Mouse (Mus musculus): ENCODE data around the gene Dnase1l3. TPM values are rescaled to one million over a fixed set of nuclear protein-coding genes. Genes with fewer than 3 reads are reported as not detected.

Dnase1l3 gene
- polyA plus RNA-seq, 1 experiment, result 14.2 TPM

DNA sequence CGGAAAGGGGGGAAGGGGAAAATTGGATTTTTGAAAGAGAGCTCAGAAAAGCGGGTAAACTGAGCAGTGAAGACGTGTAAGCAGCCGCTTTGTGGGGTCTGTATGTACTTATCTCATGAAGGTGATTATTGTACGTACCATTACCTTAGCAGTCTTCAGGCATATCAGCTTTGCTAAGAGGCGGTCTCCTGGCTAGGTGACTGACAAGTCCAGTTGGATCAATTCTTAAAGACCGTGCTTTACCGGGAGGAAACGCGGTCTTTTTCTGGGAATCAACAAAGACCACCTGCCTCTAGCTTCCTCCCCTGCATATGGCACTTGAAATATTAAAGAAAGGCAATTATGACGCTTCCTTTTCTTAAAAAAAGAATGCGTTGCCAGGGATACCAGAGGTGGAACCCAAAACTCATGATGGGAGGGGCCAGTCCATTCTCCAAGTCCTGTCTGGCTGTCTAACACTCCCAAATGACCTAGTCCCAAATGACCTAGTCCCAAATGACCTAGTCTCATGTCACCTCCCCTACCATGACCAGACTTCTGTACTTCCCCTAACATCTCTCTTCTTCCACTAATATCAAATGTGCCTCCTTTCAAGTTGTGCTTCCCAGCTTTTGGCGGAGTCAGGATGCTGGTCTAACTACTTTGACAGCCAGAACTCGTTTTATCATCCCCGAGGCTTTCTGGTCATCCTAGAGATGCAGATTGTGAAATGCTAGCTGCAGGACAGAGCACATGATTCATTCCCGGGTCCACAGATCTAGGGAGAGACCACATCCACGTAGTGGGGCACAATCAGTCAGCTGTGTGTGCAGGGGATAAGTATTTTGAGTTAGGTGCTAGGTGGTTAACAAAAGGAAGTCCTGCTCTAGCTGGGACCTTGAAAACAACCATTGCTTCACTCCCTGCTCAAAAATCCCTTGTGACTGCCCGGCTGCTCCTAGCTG, 9.6 kb upstream of the Dnase1l3 start:
- 43% methylated on average over 18 of the region's 18 CpGs for WGBS
- H3K27ac ChIP-seq (ENCODE audit: insufficient read depth, low read depth, low read length), result no peak overlapping the region
- TF ChIP-seq CTCF (IDR thresholded peaks at IDR 0.05; ENCODE audit: extremely low read depth, insufficient read length, insufficient replicate concordance, low read depth, low read length) (no peak), POLR2A (IDR thresholded peaks at IDR 0.05; ENCODE audit: low read depth, low read length) (no peak)

DNA sequence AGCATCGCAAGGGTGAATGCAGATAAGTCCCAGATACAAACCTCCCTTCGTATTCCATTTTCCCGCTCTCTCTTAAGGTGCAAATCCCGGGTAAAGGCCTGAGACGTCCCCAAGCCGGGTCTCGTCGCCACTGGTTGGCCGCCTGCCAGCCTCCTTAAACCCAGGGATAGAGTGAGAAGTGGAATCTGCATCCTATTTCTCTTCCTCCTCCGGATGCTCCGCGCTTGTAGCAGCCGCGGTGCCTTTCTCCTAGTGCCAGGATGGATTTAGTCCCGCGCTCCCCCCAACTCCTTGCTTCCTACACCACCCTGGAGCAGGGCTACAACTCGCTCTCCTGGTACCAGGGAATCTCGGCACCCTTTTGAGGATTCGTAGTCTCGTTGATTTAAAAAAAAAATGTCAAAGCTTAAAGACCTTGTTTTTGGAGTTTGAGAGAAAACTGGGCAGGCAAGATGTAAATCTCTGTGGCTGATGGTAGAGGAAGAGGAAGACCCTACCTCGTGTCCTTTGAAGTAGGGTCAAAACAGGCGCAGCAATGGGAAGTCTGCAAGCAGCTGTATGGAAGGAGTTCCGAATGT, 8.8 kb upstream of the Dnase1l3 start:
- WGBS, result under 1% methylated on average over 23 of the region's 23 CpGs
- H3K36me3 ChIP-seq (ENCODE audit: control insufficient read depth, insufficient read depth, low read length), result no peaks in the 10 kb centered on the region
- H3K4me3 ChIP-seq (ENCODE audit: low read depth, low read length), result peak overlapping the region; percentile 94
- H3K4me1 ChIP-seq (ENCODE audit: control insufficient read depth, insufficient read depth, insufficient read length, low read length), result peaks cover 4% of the 10 kb centered on the region; the same call in 1 of the 2 replicates
- no peaks in the 10 kb centered on the region for H3K27me3 ChIP-seq (ENCODE audit: control insufficient read depth, insufficient read depth, low read length)
- no peak for TF ChIP-seq CTCF (IDR thresholded peaks at IDR 0.05; ENCODE audit: extremely low read depth, insufficient read length, insufficient replicate concordance, low read depth, low read length)
- H3K27ac ChIP-seq (ENCODE audit: insufficient read depth, low read depth, low read length), result no peak overlapping the region

More for the DNA sequence above, 9.6 kb upstream of the Dnase1l3 start:
- no peaks in the 10 kb centered on the region for H3K36me3 ChIP-seq (ENCODE audit: control insufficient read depth, insufficient read depth, low read length)
- no peaks in the 10 kb centered on the region for H3K27me3 ChIP-seq (ENCODE audit: control insufficient read depth, insufficient read depth, low read length)
- peak overlapping the region; percentile 94 for H3K4me3 ChIP-seq (ENCODE audit: low read depth, low read length)
- peaks cover 4% of the 10 kb centered on the region; the same call in 1 of the 2 replicates for H3K4me1 ChIP-seq (ENCODE audit: control insufficient read depth, insufficient read depth, insufficient read length, low read length)

DNA sequence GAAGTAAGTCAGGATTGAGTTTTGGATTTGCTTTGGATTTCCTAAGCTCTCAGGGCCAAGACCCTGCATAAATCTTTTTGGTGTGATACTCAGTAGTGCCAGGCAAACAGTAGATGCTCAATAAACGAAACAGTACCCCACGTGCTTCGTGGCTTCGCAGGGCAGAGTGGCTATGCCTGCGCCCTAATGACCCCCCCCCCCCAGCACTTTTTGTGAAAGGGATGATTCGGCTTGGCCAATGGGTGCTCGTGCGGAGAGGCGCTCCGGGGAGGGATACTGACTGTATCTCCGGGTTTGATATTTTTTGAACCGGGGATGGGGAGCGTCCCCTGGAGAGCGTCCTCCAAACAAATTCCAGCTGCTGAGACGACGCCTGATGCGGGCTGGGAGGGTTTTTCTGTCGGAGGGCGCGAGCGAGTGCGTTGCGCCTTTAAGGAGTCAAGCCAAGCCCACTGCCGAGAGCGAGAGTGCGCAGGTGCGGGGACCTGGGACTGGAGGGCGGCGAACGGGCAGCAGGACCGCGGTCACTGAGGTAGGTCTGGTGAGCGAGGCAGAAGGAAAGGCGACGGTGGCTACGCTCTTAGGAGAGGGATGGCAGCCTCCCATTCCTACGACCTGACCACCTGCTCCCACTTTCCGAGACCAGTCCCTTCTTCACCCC, 8.2 kb upstream of the Dnase1l3 start, which contains the start of gene Abhd6:
Gene Abhd6 (plus strand): TSS at position 471 of the 661 bp plus-strand sequence.
- Histone ChIP-seq H3K4me1 (ENCODE audit: control insufficient read depth, insufficient read depth, insufficient read length, low read length) (peaks cover 4% of the 10 kb centered on the region; the same call in 1 of the 2 replicates), H3K4me3 (ENCODE audit: low read depth, low read length) (peak within 1 kb of the TSS; percentile 94), H3K27ac (ENCODE audit: insufficient read depth, low read depth, low read length) (no peak within 1 kb of the TSS), H3K27me3 (ENCODE audit: control insufficient read depth, insufficient read depth, low read length) (no peaks in the 10 kb centered on the region), H3K36me3 (ENCODE audit: control insufficient read depth, insufficient read depth, low read length) (no peaks in the 10 kb centered on the region)
- WGBS, result 2% methylated on average over 38 of the region's 38 CpGs
- TF ChIP-seq POLR2A (IDR thresholded peaks at IDR 0.05; ENCODE audit: low read depth, low read length) (peak; percentile 59; the same call in 1 of the 2 replicates), CTCF (IDR thresholded peaks at IDR 0.05; ENCODE audit: extremely low read depth, insufficient read length, insufficient replicate concordance, low read depth, low read length) (no peak)

DNA sequence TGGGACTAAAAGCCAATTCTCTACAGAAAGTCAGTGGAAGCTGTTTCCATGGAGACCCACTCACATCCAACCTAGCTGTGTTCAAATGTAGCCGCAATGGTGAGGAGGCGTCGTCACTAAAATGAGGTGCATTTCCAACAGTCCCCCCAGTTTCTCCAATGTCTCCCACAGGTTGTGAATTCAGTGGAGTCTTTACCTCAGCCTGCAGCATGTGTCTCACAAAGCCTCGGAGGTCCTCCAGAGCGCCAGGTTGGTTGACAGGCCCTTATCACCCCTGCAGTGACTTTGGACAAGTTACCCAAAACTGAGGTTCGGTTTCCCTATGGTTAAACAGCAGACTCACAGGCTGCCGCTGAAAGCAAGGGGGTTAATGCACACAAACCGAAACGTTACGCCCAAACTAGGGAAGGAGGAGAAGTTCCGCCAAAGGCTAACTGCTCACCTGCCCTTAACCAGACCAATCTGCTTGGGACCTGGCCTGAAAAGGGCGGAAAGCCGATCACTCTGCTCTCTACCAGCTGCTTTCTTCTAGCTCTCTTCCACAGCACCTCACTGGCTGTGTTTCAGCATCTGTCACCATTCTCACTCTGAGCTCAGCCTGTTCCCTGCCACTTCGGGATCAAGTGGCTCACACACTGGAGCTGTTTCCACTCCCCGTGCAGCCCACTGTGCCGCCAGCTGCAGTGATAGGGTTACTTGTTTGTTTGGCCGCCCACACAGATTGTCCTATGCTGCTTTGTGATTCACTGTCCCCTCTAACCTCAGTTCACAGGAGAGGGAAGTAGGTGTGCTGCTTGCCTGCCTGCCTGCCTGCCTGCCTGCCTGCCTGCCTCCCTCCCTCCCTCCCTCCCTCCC, 6.7 kb upstream of the Dnase1l3 start:
- Histone ChIP-seq H3K27ac (ENCODE audit: insufficient read depth, low read depth, low read length) (no peak overlapping the region), H3K4me3 (ENCODE audit: low read depth, low read length) (no peak overlapping the region), H3K36me3 (ENCODE audit: control insufficient read depth, insufficient read depth, low read length) (no peaks in the 10 kb centered on the region), H3K4me1 (ENCODE audit: control insufficient read depth, insufficient read depth, insufficient read length, low read length) (peaks cover 4% of the 10 kb centered on the region; the same call in 1 of the 2 replicates), H3K27me3 (ENCODE audit: control insufficient read depth, insufficient read depth, low read length) (no peaks in the 10 kb centered on the region)
- 54% methylated on average over 17 of the region's 17 CpGs for WGBS
- TF ChIP-seq POLR2A (IDR thresholded peaks at IDR 0.05; ENCODE audit: low read depth, low read length), result no peak
- TF ChIP-seq CTCF (IDR thresholded peaks at IDR 0.05; ENCODE audit: extremely low read depth, insufficient read length, insufficient replicate concordance, low read depth, low read length), result no peak

DNA sequence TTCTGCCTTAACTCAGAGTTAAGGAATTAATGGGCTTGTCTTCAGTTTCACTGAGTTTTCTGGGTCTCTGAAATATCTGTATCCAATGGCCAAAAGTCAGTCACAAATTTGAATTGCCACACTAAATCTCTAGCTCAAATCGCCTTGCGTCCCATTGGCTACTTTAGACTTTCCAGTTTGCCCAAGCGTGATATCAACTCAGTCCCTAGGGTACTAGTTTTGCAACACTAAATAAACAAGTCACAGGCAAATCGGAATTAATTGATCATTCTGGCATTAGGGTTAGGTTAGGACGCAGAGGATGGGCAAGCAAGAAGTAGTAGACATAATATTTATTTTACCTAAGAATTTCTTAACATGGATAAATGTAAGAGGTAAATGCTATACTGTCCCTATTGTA, 5.9 kb upstream of the Dnase1l3 start:
- Histone ChIP-seq H3K4me1 (ENCODE audit: control insufficient read depth, insufficient read depth, insufficient read length, low read length) (peaks cover 4% of the 10 kb centered on the region; the same call in 1 of the 2 replicates), H3K4me3 (ENCODE audit: low read depth, low read length) (no peak overlapping the region), H3K36me3 (ENCODE audit: control insufficient read depth, insufficient read depth, low read length) (no peaks in the 10 kb centered on the region), H3K27ac (ENCODE audit: insufficient read depth, low read depth, low read length) (no peak overlapping the region), H3K27me3 (ENCODE audit: control insufficient read depth, insufficient read depth, low read length) (no peaks in the 10 kb centered on the region; the same call in 1 of the 2 replicates)
- TF ChIP-seq CTCF (IDR thresholded peaks at IDR 0.05; ENCODE audit: extremely low read depth, insufficient read length, insufficient replicate concordance, low read depth, low read length), result no peak
- no peak for TF ChIP-seq POLR2A (IDR thresholded peaks at IDR 0.05; ENCODE audit: low read depth, low read length)
- 84% methylated on average over 5 of the region's 5 CpGs for WGBS

DNA sequence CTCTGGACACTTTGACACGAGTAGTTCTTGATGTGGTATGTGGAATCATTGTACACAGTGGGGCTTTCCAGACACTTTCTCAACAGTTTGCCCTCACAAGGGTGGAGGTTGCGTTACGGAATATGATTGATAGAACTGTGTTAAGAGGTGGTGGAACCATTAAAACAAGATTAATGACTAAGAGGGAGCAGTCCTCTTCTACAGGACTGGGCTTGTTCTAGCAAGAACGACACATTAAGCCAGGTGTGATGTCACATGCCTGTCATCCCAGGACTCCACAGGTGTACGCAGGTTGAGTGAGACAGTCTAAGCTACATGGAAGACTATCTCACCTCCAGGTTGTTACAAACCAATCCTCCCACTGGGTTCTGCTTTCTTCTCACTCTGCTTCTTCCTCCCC, 5.1 kb upstream of the Dnase1l3 start:
- TF ChIP-seq CTCF (IDR thresholded peaks at IDR 0.05; ENCODE audit: extremely low read depth, insufficient read length, insufficient replicate concordance, low read depth, low read length) (no peak), POLR2A (IDR thresholded peaks at IDR 0.05; ENCODE audit: low read depth, low read length) (no peak)
- H3K36me3 ChIP-seq (ENCODE audit: control insufficient read depth, insufficient read depth, low read length), result no peaks in the 10 kb centered on the region
- no peak overlapping the region for H3K4me3 ChIP-seq (ENCODE audit: low read depth, low read length)
- no peaks in the 10 kb centered on the region; the same call in 1 of the 2 replicates for H3K27me3 ChIP-seq (ENCODE audit: control insufficient read depth, insufficient read depth, low read length)
- H3K4me1 ChIP-seq (ENCODE audit: control insufficient read depth, insufficient read depth, insufficient read length, low read length), result peaks cover 4% of the 10 kb centered on the region
- no peak overlapping the region for H3K27ac ChIP-seq (ENCODE audit: insufficient read depth, low read depth, low read length)
- 82% methylated on average over 5 of the region's 5 CpGs for WGBS

All from small intestine, adult 2 months (tissue).